9 mouse cellular contexts compared by ENCODE assay signal in the genomic region with DNA sequence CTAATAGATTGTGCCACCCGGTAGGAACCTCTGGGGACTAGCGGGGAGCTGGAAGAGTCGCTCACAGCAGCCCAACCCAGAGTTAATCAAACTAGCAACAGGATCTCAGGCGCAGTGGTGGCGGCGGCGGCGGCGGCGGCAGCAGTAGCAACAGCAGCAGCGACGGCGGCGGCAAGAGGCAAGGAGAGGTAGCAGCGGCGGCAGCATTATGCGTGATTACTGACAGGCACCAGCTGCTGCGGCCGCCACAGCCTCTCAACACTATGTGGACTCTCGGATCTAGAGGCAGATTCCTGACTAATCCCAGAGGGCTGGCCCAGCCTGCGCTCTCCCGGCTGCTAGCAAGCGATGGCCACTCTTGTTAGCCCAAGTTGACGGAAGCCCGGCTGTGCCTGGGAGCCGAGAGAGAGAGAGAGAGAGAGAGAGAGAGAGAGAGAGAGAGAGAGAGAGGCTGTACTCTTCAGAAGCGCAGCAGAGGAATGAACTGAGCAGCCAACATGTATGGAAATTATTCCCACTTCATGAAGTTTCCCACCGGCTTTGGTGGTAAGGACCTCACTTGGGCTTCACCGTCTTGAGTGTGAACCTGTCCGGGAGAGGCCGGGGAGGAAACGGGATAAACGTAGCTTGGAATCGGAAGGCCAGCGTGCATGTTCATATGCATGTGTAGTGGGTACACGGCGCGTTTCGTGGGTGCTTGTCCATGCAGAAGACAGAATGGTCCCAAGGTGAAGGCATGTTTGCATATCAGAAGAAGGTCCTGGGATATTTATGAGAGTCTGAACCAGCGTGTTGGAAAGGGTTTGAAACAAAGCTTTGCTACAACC. TPM values are rescaled to one million over a fixed set of nuclear protein-coding genes. Genes with fewer than 3 reads are reported as not detected.
DNase-seq lines count a peak whose midpoint lies in the region; ATAC-seq and TF ChIP-seq lines count a peak whose summit lies in the region.
"Had no signal": no experiment of that assay in that cellular context is flagged by ENCODE, and none has a peak within 500 bp of the region (broad histone marks: within the 10 kb centered on the region; RNA-seq: fewer than 3 reads in every experiment).

A gene (plus strand): TSS at position 130 of the 827 bp plus-strand sequence.

- DNase-seq in ovary, postnatal 14 days (ENCODE audit: low spot score), result peak; percentile 25
- DNase-seq in ovary, postnatal 10 days (ENCODE audit: low spot score), result no peak
- peak; percentile 80 for DNase-seq in kidney, postnatal 10 days
- no peak for DNase-seq in liver, embryonic 14.5 days (ENCODE audit: low read depth in 3 of 3, low spot score in 3 of 3)
- peak; percentile 82 for DNase-seq in neural tube, embryonic 11.5 days (ENCODE audit: low spot score)
- DNase-seq in urinary bladder, postnatal 25 days (ENCODE audit: low spot score), result peak; percentile 21

- H3K27ac ChIP-seq in forebrain, embryonic 16.5 days (ENCODE audit: low read length), result peak within 1 kb of the TSS; percentile 53
- no peak within 1 kb of the TSS for H3K27ac ChIP-seq in heart, embryonic 16.5 days (ENCODE audit: low read length)
- no peak within 1 kb of the TSS for H3K27ac ChIP-seq in liver, embryonic 14.5 days
- H3K27ac ChIP-seq in neural tube, embryonic 11.5 days (ENCODE audit: low read depth, low read length), result no peak within 1 kb of the TSS

- no peaks in the 10 kb centered on the region for H3K9me3 ChIP-seq in forebrain, embryonic 16.5 days (ENCODE audit: control insufficient read depth, low read length)
- H3K9me3 ChIP-seq in heart, embryonic 16.5 days (replicated peaks; ENCODE audit: control insufficient read depth, low read length), result no peaks in the 10 kb centered on the region
- no peaks in the 10 kb centered on the region for H3K9me3 ChIP-seq in liver, embryonic 14.5 days (ENCODE audit: control insufficient read depth, low read length)
- H3K9me3 ChIP-seq in neural tube, embryonic 11.5 days (ENCODE audit: control insufficient read depth, low read length), result no peaks in the 10 kb centered on the region

- under 1% methylated on average over 40 of the region's 40 CpGs for WGBS in forebrain, embryonic 16.5 days
- WGBS in heart, embryonic 16.5 days, result under 1% methylated on average over 40 of the region's 40 CpGs
- WGBS in liver, embryonic 14.5 days (ENCODE audit: insufficient replicate concordance), result under 1% methylated on average over 40 of the region's 40 CpGs
- 1% methylated on average over 38 of the region's 40 CpGs for WGBS in neural tube, embryonic 11.5 days

- H3K4me1 ChIP-seq in forebrain, embryonic 16.5 days (replicated peaks; ENCODE audit: control insufficient read depth, insufficient read depth, low read length), result peaks cover 14% of the 10 kb centered on the region
- H3K4me1 ChIP-seq in heart, embryonic 16.5 days (ENCODE audit: control insufficient read depth, insufficient read depth, low read length), result no peaks in the 10 kb centered on the region; the same call in 1 of the 2 replicates
- peaks cover 0 to 2% of the 10 kb centered on the region in 2 experiments; a peak in 1 of 4 replicates for H3K4me1 ChIP-seq in liver, embryonic 14.5 days (replicated peaks; ENCODE audit: control insufficient read depth in 2 of 2, insufficient read depth in 2 of 2, low read length in 1 of 2)
- H3K4me1 ChIP-seq in neural tube, embryonic 11.5 days (ENCODE audit: control insufficient read depth, insufficient read depth, low read length), result 0 out of 2 replicates have a peak, but pooled peaks cover 3% of the 10 kb centered on the region

- peaks cover 7% of the 10 kb centered on the region; the same call in 1 of the 2 replicates for H3K27me3 ChIP-seq in forebrain, embryonic 16.5 days (replicated peaks; ENCODE audit: control insufficient read depth, insufficient read depth, low read length)
- peaks cover 27% of the 10 kb centered on the region for H3K27me3 ChIP-seq in heart, embryonic 16.5 days (ENCODE audit: control insufficient read depth, insufficient read depth, low read length)
- H3K27me3 ChIP-seq in liver, embryonic 14.5 days (ENCODE audit: control insufficient read depth, insufficient read depth, low read length), result peaks cover 28% of the 10 kb centered on the region
- no peaks in the 10 kb centered on the region for H3K27me3 ChIP-seq in neural tube, embryonic 11.5 days (ENCODE audit: control insufficient read depth, insufficient read depth, low read length)

- peak; percentile 87 for ATAC-seq in forebrain, embryonic 16.5 days
- peak; percentile 77 for ATAC-seq in heart, embryonic 16.5 days (replicated peaks; ENCODE audit: extremely low read depth, insufficient read depth, low FRiP score)
- ATAC-seq in liver, embryonic 14.5 days (ENCODE audit: insufficient read depth), result no peak
- ATAC-seq in neural tube, embryonic 11.5 days (ENCODE audit: insufficient read depth, low FRiP score, low TSS enrichment), result peak; percentile 79

- peak within 1 kb of the TSS; percentile 87 for H3K4me2 ChIP-seq in forebrain, embryonic 16.5 days (ENCODE audit: low read length)
- H3K4me2 ChIP-seq in heart, embryonic 16.5 days (ENCODE audit: low read depth, low read length), result peak within 1 kb of the TSS; percentile 93
- peak within 1 kb of the TSS; percentile 45 for H3K4me2 ChIP-seq in liver, embryonic 14.5 days (ENCODE audit: low read depth)
- H3K4me2 ChIP-seq in neural tube, embryonic 11.5 days (ENCODE audit: low read depth), result peak within 1 kb of the TSS; percentile 68

- TF ChIP-seq EP300 in liver, embryonic 14.5 days (IDR thresholded peaks at IDR 0.05; ENCODE audit: low read depth), result no peak

- H3K4me3 ChIP-seq in forebrain, embryonic 16.5 days (replicated peaks; ENCODE audit: low read length), result peak within 1 kb of the TSS; percentile 51
- peak within 1 kb of the TSS; percentile 58 for H3K4me3 ChIP-seq in heart, embryonic 16.5 days (ENCODE audit: low read length)
- peak within 1 kb of the TSS in 1 of 2 experiments; percentile 8; a peak in 1 of 4 replicates for H3K4me3 ChIP-seq in liver, embryonic 14.5 days (ENCODE audit: insufficient read depth in 1 of 2, low read depth in 2 of 2, low read length in 2 of 2)
- peak within 1 kb of the TSS; percentile 29 for H3K4me3 ChIP-seq in neural tube, embryonic 11.5 days (ENCODE audit: low read depth, low read length)

- H3K9ac ChIP-seq in forebrain, embryonic 16.5 days (replicated peaks; ENCODE audit: low read depth, low read length), result peak within 1 kb of the TSS; percentile 56
- H3K9ac ChIP-seq in heart, embryonic 16.5 days (ENCODE audit: low read length), result peak within 1 kb of the TSS; percentile 66
- no peak within 1 kb of the TSS for H3K9ac ChIP-seq in liver, embryonic 14.5 days (replicated peaks)
- H3K9ac ChIP-seq in neural tube, embryonic 11.5 days (ENCODE audit: low read length), result peak within 1 kb of the TSS; percentile 35

- TF ChIP-seq CTCF in liver, embryonic 14.5 days (IDR thresholded peaks at IDR 0.05; ENCODE audit: low read depth), result no peak

- no peaks in the 10 kb centered on the region for H3K36me3 ChIP-seq in forebrain, embryonic 16.5 days (ENCODE audit: control insufficient read depth, insufficient read depth)
- no peaks in the 10 kb centered on the region for H3K36me3 ChIP-seq in heart, embryonic 16.5 days (ENCODE audit: control insufficient read depth, insufficient read depth)
- H3K36me3 ChIP-seq in liver, embryonic 14.5 days (replicated peaks; ENCODE audit: control insufficient read depth, insufficient read depth, low read depth), result no peaks in the 10 kb centered on the region
- no peaks in the 10 kb centered on the region for H3K36me3 ChIP-seq in neural tube, embryonic 11.5 days (ENCODE audit: control insufficient read depth, insufficient read depth, low read length)
- H3K36me3 ChIP-seq: G1E had no signal

RNA-seq across cellular contexts. Expression of the gene that starts here (rescaled TPM):
- 40.5 and 61.1 TPM in 2 replicates for polyA plus RNA-seq in forebrain, embryonic 16.5 days (2015; fragmentation: Nextera tagmentation; extraction: Ambion mirVana)
- 1.3 and 1.5 TPM in 2 replicates for polyA plus RNA-seq in heart, embryonic 16.5 days (2015; fragmentation: Nextera tagmentation; extraction: Ambion mirVana)
- 0.03 and 0.05 TPM in 2 replicates for polyA plus RNA-seq in liver, embryonic 14.5 days (2012; rRNA removed)
- not detected in 2 replicates for polyA plus RNA-seq in liver, embryonic 14.5 days (2014; fragmentation: Nextera tagmentation; extraction: Ambion mirVana)
- 8.2 and 10.2 TPM in 2 replicates for polyA plus RNA-seq in neural tube, embryonic 11.5 days (2014; fragmentation: Nextera tagmentation; extraction: Ambion mirVana)
- polyA plus RNA-seq: G1E had no signal

Comparison
In these comparisons a context has a peak if more than half of its experiments do, and no peak if none do; other contexts are left out.
1. DNase-seq: peak in ovary, postnatal 14 days (single experiment), kidney, postnatal 10 days (single experiment), neural tube, embryonic 11.5 days (single experiment) and urinary bladder, postnatal 25 days (single experiment); none in ovary, postnatal 10 days (single experiment) and liver, embryonic 14.5 days (0 of 3).
2. Peak in every context shown above with its lines, with median percentiles within 50 percentile points of each other: H3K4me2 ChIP-seq.